ENCODE assay signal across 8 mouse cellular contexts in genomic region chr13:119487880-119488580, GRCm38 (mm10). TPM values are rescaled to one million over a fixed set of nuclear protein-coding genes. Genes with fewer than 3 reads are reported as not detected.
A peak's percentile ranks its signal among the peaks of the same experiment; 100 is the strongest.
DNase-seq lines count a peak whose midpoint lies in the region; ATAC-seq lines count a peak whose summit lies in the region.

Tmem267 (plus strand) TSS chr13:119488039.
3110070M22Rik (minus strand) TSS chr13:119488383.

- H3K4me3 ChIP-seq in hindbrain, embryonic 13.5 days: no peak within 1 kb of the TSS

- no peaks in the 10 kb centered on the region for H3K4me1 ChIP-seq in hindbrain, embryonic 13.5 days (replicated peaks)

- H3K36me3 ChIP-seq in hindbrain, embryonic 13.5 days: peaks cover 36% of the 10 kb centered on the region

- WGBS in hindbrain, embryonic 13.5 days: 80% methylated on average over 87 of the region's 87 CpGs

- H3K27ac ChIP-seq in hindbrain, embryonic 13.5 days: peak within 1 kb of the TSS; percentile 55

- ATAC-seq in hindbrain, embryonic 13.5 days (ENCODE audit: low FRiP score): no peak

- peak within 1 kb of the TSS; percentile 39; the same call in 1 of the 2 replicates for H3K9ac ChIP-seq in hindbrain, embryonic 13.5 days

- H3K4me2 ChIP-seq in hindbrain, embryonic 13.5 days: peak within 1 kb of the TSS; percentile 34

- no peaks in the 10 kb centered on the region for H3K27me3 ChIP-seq in hindbrain, embryonic 13.5 days

- DNase-seq in MN1 (ENCODE audit: low spot score): peak; percentile 95
- peak; percentile 86 for DNase-seq in cerebellum, adult 8-10 months
- peak; percentile 43 to 75 for DNase-seq in frontal cortex, postnatal 14 days (ENCODE audit: low spot score in 2 of 2)
- peak; percentile 76 to 81 for DNase-seq in layer of hippocampus, postnatal 25 days (ENCODE audit: extremely low spot score in 1 of 2, low spot score in 1 of 2)
- DNase-seq in lung, postnatal 14 days: peak; percentile 82
- DNase-seq in right cerebral cortex, postnatal 10 days (ENCODE audit: low spot score in 2 of 2): peak; percentile 91 to 93
- DNase-seq in urinary bladder, postnatal 25 days (ENCODE audit: low spot score): peak; percentile 89

- peaks cover 19% of the 10 kb centered on the region for H3K9me3 ChIP-seq in hindbrain, embryonic 13.5 days

RNA-seq across cellular contexts. Expression of gene Tmem267, which starts in this region (rescaled TPM):
- 3.3 and 5.0 TPM in 2 replicates for polyA plus RNA-seq in hindbrain, embryonic 13.5 days (2015; fragmentation: Nextera tagmentation; extraction: Ambion mirVana)
- total RNA-seq in layer of hippocampus, postnatal 25 days (2021): 10 to 100 TPM; 28.3 to 32.9 TPM

RNA-seq across cellular contexts. Expression of gene 3110070M22Rik, which starts in this region (rescaled TPM):
- polyA plus RNA-seq in hindbrain, embryonic 13.5 days (2015; fragmentation: Nextera tagmentation; extraction: Ambion mirVana): 2.0 and 2.1 TPM in 2 replicates
- 1 to 10 TPM; 2.7 to 4.1 TPM for total RNA-seq in layer of hippocampus, postnatal 25 days (2021)
